Mouse (Mus musculus): ENCODE results near the gene Prkcb. TPM values are rescaled to one million over a fixed set of nuclear protein-coding genes. Genes with fewer than 3 reads are reported as not detected.

Prkcb gene
- polyA plus RNA-seq, 1 experiment from 2014 or later, result 5.5 TPM

DNA sequence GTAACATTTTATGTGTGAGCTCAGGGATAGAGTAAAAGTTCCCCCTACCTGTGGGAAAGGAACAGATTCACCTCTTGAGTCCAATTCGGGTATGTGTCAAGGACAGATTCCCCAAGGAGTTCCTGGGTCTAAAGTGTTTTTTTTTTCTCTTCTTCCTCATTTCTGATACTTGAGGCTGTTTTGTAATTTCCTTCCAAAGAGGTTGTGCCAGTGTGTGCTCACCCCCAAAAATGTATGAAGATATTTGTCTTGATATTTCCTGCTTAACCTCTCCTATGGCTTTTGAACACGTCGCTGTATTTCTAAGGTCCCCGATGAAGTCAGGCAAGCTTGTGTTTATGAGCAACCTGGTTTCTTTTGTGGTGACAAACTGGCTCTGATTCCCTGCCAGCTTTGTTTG, 30.0 kb upstream of the Prkcb start:
- no peaks in the 10 kb centered on the region for H3K27me3 ChIP-seq
- H3K9ac ChIP-seq, result no peak overlapping the region
- no peaks in the 10 kb centered on the region for H3K36me3 ChIP-seq
- H3K4me3 ChIP-seq, result no peak overlapping the region
- no peak overlapping the region for H3K27ac ChIP-seq
- WGBS, result 79% methylated on average over 4 of the region's 4 CpGs
- no peak for ATAC-seq (ENCODE audit: low FRiP score, low read depth)
- H3K4me2 ChIP-seq (replicated peaks), result no peak overlapping the region
- no peaks in the 10 kb centered on the region for H3K4me1 ChIP-seq
- no peaks in the 10 kb centered on the region for H3K9me3 ChIP-seq

DNA sequence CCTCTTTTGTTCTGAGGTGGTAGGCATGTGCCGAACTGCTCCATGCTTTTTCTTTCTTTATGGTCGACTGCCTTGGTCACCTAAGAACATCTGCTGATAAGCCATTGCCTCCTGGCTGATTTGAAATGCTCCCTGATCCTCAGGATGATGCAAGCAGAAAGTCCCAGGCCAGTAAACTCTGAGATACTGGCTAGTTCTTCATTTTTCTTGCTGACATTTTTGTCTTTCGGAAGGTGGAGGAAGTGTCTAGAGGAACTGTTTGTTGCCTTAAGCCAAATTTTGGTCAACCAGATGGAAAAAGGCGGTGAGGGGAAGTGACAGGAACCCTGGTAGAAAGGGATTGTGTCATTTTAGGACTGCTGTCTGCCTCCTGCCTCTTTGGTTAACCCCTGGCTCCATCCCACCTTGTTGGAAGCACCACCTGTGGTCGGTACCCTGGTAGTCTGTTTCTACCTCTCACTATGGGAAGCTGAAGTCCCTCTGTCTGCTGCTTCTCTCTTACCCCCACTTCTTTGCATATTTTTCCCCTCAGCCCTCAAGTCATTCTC, 28.4 kb upstream of the Prkcb start:
- no peaks in the 10 kb centered on the region for H3K27me3 ChIP-seq
- H3K4me3 ChIP-seq, result no peak overlapping the region
- no peaks in the 10 kb centered on the region for H3K36me3 ChIP-seq
- no peaks in the 10 kb centered on the region for H3K9me3 ChIP-seq
- no peak overlapping the region for H3K4me2 ChIP-seq (replicated peaks)
- H3K9ac ChIP-seq, result no peak overlapping the region
- WGBS, result 85% methylated on average over 5 of the region's 5 CpGs
- H3K27ac ChIP-seq, result no peak overlapping the region
- no peak for ATAC-seq (ENCODE audit: low FRiP score, low read depth)
- H3K4me1 ChIP-seq, result no peaks in the 10 kb centered on the region

DNA sequence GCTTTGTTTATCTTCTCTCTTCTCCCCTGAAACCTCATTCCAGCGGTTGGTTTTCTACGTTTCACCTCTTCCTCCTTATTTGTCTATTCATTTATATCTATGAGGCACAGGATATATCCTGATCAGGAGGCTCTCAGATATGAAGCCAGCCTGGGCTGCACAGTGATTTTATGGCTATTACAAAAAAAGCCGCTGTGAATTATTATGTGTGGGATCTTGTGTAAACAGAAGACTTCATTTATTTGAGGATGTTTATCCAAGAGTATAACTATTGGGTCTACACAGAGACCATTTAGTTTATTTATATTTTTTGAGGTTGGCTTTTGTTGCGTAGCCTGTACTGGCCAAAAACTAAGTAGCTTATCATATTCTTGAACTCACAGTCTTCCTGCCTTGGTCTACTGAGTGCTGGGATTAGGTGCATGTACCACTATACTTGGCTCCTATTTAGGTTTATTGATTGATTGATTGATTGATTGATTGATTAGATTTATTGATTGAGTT, 19.5 kb upstream of the Prkcb start:
- WGBS, result 84% methylated on average over 4 of the region's 4 CpGs
- Histone ChIP-seq H3K4me2 (replicated peaks) (no peak overlapping the region), H3K27me3 (no peaks in the 10 kb centered on the region), H3K4me1 (no peaks in the 10 kb centered on the region), H3K36me3 (no peaks in the 10 kb centered on the region), H3K4me3 (no peak overlapping the region), H3K9ac (no peak overlapping the region), H3K27ac (no peak overlapping the region), H3K9me3 (no peaks in the 10 kb centered on the region)
- no peak for ATAC-seq (ENCODE audit: low FRiP score, low read depth)

DNA sequence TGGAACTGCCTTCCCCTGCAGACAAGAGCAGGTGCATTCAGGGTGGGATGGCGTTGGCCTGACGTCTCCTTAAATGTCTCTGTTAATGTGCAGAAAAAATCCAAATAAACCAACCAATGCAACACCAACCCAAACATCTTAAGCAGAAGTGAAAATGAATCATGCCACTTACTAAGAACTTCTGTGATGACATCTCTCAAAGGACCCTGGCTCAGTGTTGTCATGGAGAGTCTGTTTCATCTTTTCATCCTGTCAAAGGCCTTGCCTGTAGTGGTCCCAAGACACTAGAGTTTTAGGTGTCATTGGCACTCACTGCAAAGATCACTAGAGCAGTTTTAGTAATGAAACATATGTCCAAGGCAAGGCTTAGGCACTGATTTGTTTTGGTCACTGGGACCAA, 16.2 kb upstream of the Prkcb start:
- ATAC-seq (ENCODE audit: low FRiP score, low read depth), result no peak
- no peaks in the 10 kb centered on the region for H3K27me3 ChIP-seq
- no peak overlapping the region for H3K4me2 ChIP-seq (replicated peaks)
- H3K9me3 ChIP-seq, result no peaks in the 10 kb centered on the region
- H3K4me3 ChIP-seq, result no peak overlapping the region
- WGBS, result 79% methylated on average over 2 of the region's 2 CpGs
- no peaks in the 10 kb centered on the region for H3K4me1 ChIP-seq
- no peak overlapping the region for H3K27ac ChIP-seq
- H3K9ac ChIP-seq, result no peak overlapping the region
- H3K36me3 ChIP-seq, result no peaks in the 10 kb centered on the region

DNA sequence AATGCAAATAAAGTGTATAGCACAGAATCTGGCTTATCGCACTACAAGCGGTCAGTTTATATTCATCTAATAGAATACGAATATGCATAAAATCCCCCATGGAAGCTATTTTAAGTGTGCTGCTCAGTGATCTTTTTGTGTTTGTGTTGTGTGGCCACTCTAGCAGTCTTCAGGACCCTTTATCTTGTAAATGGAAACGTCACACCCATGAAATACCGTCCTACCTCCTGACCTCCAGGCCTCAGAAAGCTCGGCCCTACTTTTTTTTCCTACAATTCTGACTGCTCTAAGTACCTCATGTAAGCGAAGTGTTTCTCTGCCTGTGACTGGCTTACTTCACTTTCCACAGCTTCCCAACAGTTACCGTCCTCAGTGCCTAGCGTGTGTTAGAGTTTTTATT, 9.0 kb upstream of the Prkcb start:
- H3K4me1 ChIP-seq, result no peaks in the 10 kb centered on the region
- H3K36me3 ChIP-seq, result no peaks in the 10 kb centered on the region
- no peaks in the 10 kb centered on the region; the same call in 1 of the 2 replicates for H3K9me3 ChIP-seq
- no peaks in the 10 kb centered on the region for H3K27me3 ChIP-seq
- WGBS, result 82% methylated on average over 9 of the region's 9 CpGs
- no peak for ATAC-seq (ENCODE audit: low FRiP score, low read depth)
- no peak overlapping the region for H3K9ac ChIP-seq
- H3K27ac ChIP-seq, result no peak overlapping the region
- no peak overlapping the region for H3K4me3 ChIP-seq
- no peak overlapping the region for H3K4me2 ChIP-seq (replicated peaks)

DNA sequence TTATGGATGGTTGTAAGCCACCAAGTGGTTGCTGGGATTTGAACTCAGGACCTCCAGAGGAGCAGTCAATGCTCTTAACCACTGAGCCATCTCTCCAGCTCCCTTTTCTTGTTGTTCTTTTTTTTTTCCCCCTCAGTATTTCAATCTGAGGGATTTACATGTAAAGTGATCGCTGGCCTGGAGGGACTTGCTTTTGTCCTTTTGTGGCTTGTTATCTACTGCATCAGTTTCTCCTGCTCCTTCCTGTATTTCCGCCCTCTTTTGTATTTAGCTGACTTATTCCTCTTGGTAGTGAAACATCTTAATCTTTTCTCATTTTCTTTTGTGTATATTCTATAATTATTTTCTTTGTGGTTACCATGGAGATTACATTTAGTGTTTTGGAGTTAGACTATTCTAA, 8.2 kb upstream of the Prkcb start:
- WGBS, result 91% methylated on average over 2 of the region's 2 CpGs
- no peak overlapping the region for H3K4me3 ChIP-seq
- H3K27me3 ChIP-seq, result peaks cover 5% of the 10 kb centered on the region; the same call in 1 of the 2 replicates
- H3K4me2 ChIP-seq (replicated peaks), result no peak overlapping the region
- ATAC-seq (ENCODE audit: low FRiP score, low read depth), result no peak
- H3K27ac ChIP-seq, result no peak overlapping the region
- H3K36me3 ChIP-seq, result no peaks in the 10 kb centered on the region
- H3K9me3 ChIP-seq, result no peaks in the 10 kb centered on the region; the same call in 1 of the 2 replicates
- H3K4me1 ChIP-seq, result no peaks in the 10 kb centered on the region
- H3K9ac ChIP-seq, result no peak overlapping the region

DNA sequence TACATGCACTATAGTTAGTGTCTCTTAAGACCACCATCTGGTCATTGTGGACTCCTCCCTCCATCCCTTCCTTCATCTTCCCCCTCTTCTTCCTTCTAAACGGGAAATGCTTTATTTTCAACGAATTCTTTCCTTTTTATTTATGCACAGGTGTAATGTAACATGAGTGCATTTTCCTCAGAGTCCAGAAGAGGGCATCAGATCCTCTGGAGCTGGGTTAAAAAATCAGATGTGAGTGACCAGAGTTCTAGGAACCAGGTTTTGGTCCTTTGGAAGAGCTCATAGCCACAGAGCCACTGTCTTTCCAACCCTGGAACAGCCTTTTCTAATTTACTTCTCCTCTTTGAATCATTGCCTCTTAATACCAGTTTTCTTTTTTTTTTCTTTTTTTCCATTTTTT, 6.0 kb upstream of the Prkcb start:
- ATAC-seq (ENCODE audit: low FRiP score, low read depth), result no peak
- Histone ChIP-seq H3K4me3 (no peak overlapping the region), H3K4me2 (replicated peaks) (no peak overlapping the region), H3K27me3 (peaks cover 15% of the 10 kb centered on the region), H3K27ac (no peak overlapping the region), H3K4me1 (no peaks in the 10 kb centered on the region), H3K9ac (no peak overlapping the region), H3K9me3 (no peaks in the 10 kb centered on the region; the same call in 1 of the 2 replicates), H3K36me3 (no peaks in the 10 kb centered on the region)
- 85% methylated on average over 2 of the region's 2 CpGs for WGBS

DNA sequence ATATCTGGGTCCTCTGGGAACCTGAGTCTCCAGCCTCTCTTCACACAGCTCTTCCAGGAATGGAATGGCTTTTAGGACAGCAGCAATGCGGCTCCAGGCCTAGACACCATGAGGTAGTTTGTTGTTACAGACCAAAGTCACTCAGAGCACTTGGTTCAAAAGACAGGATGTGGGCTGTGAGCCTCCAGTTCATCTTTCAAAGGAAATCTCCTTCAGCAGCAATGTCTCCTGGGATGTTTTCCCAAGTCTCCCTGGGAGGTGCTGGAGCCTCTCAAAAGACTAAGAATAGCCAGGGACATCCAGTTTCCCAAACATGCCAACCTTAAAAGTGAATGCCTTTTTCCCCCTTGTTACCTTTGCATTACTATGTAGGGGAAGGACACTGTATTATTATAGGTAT, 1.3 kb upstream of the Prkcb start:
- no peak for ATAC-seq (ENCODE audit: low FRiP score, low read depth)
- H3K9ac ChIP-seq, result no peak overlapping the region
- H3K4me1 ChIP-seq, result peaks cover 15% of the 10 kb centered on the region; the same call in 1 of the 2 replicates
- WGBS, result 55% methylated on average over 1 of the region's 1 CpGs
- no peak overlapping the region for H3K4me2 ChIP-seq (replicated peaks)
- no peak overlapping the region for H3K4me3 ChIP-seq
- H3K36me3 ChIP-seq, result no peaks in the 10 kb centered on the region
- peaks cover 62% of the 10 kb centered on the region for H3K27me3 ChIP-seq
- H3K9me3 ChIP-seq, result no peaks in the 10 kb centered on the region; the same call in 1 of the 2 replicates
- no peak overlapping the region for H3K27ac ChIP-seq

DNA sequence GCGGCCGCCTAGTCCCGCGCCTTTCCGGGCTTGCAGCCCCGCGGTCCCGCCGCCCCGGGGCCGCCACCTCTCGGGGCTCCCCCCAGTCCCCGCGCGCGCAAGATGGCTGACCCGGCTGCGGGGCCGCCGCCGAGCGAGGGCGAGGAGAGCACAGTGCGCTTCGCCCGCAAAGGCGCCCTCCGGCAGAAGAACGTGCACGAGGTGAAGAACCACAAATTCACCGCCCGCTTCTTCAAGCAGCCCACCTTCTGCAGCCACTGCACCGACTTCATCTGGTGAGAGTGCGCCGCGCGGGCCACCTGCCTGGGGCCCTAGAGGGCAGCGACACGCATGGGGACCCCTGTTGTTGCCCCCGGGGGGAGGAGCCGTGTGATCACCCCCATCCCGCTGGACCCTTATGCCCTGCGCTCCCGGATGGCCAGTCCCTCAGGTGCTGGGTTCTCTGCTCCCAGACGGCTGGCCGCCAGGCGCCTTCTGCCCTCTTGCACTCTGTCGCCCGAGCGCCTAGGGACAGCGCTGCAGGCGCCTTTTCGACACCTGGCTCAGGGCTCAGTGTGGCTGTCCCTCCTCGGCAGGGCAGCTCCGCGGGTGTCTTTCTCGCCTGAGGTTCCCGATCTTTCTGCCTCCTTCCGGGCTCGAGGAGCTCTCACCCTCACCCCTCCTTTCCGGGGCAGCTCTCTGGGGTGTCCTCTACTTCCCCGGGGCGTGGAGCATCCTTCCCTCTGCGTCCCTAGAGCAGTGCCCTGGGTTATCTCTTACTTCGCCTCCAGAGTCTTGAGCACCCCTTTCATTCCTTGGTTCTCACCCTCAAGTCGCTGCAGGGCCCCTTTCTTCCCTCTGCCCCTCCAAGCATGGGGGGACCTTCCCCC, 926 bp downstream of the Prkcb start:
- H3K27me3 ChIP-seq, result peaks cover 68% of the 10 kb centered on the region

DNA sequence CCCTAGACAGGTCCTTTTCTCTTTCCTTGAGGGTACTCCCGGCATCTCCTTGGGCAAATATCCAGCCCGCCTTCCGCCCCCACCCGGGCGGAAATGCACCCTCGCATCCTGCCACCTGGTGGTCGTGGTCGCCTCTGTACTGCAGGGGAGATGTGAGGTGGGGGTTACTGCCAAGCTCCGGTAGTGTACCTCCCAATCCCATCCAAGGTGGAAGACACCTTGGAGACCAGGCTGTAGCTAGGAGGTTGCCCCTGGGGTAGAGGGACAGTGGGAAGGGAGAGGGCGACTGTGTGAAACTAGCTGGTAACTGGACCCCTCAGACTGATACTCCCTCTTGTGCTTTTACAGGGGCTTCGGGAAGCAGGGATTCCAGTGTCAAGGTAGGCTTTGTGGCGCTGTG, 1.6 kb downstream of the Prkcb start:
- WGBS, result 8% methylated on average over 12 of the region's 12 CpGs
- Histone ChIP-seq H3K9me3 (no peaks in the 10 kb centered on the region), H3K27ac (no peak overlapping the region), H3K9ac (no peak overlapping the region), H3K4me2 (replicated peaks) (peak overlapping the region; percentile 95), H3K4me1 (peaks cover 15% of the 10 kb centered on the region; the same call in 1 of the 2 replicates), H3K27me3 (peaks cover 65% of the 10 kb centered on the region), H3K4me3 (peak overlapping the region; percentile 65), H3K36me3 (no peaks in the 10 kb centered on the region)
- no peak for ATAC-seq (ENCODE audit: low FRiP score, low read depth)

More for the DNA sequence above, 926 bp downstream of the Prkcb start:
- ATAC-seq (ENCODE audit: low FRiP score, low read depth), result peak; percentile 26; the same call in 1 of the 2 replicates
- Histone ChIP-seq H3K4me2 (replicated peaks) (peak overlapping the region; percentile 95), H3K9me3 (no peaks in the 10 kb centered on the region), H3K4me1 (peaks cover 15% of the 10 kb centered on the region; the same call in 1 of the 2 replicates), H3K9ac (peak overlapping the region; percentile 58), H3K27ac (no peak overlapping the region), H3K4me3 (peak overlapping the region; percentile 65), H3K36me3 (no peaks in the 10 kb centered on the region)
- under 1% methylated on average over 56 of the region's 66 CpGs for WGBS

DNA sequence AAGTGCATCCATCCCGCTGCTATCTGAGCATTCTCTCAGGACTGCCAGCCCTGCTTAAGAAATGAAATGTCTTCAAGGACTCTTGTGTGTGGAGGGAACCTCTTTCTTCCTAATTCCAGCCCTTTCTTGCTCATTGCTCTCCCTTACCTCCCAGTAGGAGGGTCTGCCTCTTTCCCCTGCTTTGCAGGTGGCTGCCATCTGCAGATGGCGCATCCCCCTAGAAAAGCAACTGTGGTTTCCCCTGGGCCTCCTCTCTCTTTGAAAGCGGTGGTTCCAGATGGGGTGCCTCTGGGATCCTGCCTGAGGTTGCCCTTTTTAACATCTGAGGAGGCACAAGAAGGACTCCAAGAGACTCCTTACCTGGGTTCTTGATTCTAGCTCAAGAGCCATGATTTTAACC, 2.2 kb downstream of the Prkcb start:
- H3K4me1 ChIP-seq, result peaks cover 15% of the 10 kb centered on the region; the same call in 1 of the 2 replicates
- no peak overlapping the region for H3K4me2 ChIP-seq (replicated peaks)
- no peak overlapping the region for H3K27ac ChIP-seq
- no peak for ATAC-seq (ENCODE audit: low FRiP score, low read depth)
- H3K9me3 ChIP-seq, result no peaks in the 10 kb centered on the region
- no peak overlapping the region for H3K4me3 ChIP-seq
- peaks cover 59% of the 10 kb centered on the region for H3K27me3 ChIP-seq
- H3K36me3 ChIP-seq, result no peaks in the 10 kb centered on the region
- no peak overlapping the region for H3K9ac ChIP-seq
- WGBS, result 48% methylated on average over 3 of the region's 3 CpGs

DNA sequence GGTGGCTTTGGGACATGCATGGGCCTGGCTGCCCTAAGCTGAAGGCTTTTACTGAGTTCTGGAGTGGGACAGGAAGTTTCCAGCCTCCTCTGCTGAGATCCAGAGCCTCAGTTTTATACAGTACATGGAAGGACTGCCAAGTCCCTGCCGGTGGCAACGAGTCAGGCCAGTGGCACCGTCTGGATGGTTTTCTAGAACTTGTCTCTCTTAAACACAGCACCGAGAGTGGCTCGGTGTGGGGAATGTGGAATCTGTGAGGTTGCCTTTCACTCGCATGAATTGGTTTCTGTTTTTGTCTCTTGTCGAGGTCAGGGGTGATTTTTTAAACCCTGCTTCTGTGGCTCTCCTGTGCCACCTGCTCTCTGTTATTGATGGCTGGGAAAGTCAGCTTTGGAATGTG, 3.6 kb downstream of the Prkcb start:
- H3K4me3 ChIP-seq, result no peak overlapping the region
- no peak overlapping the region for H3K27ac ChIP-seq
- ATAC-seq (ENCODE audit: low FRiP score, low read depth), result no peak
- no peaks in the 10 kb centered on the region for H3K9me3 ChIP-seq
- H3K4me1 ChIP-seq, result peaks cover 15% of the 10 kb centered on the region; the same call in 1 of the 2 replicates
- H3K9ac ChIP-seq, result no peak overlapping the region
- WGBS, result 55% methylated on average over 7 of the region's 7 CpGs
- H3K4me2 ChIP-seq (replicated peaks), result no peak overlapping the region
- no peaks in the 10 kb centered on the region for H3K36me3 ChIP-seq
- H3K27me3 ChIP-seq, result peaks cover 57% of the 10 kb centered on the region
